Mouse (Mus musculus): ENCODE data around the gene Nsf.
"Not testable (repeated sequence)": the region's sequence is repeated elsewhere in the genome, so short reads cannot be mapped to it uniquely, and the experiment has no call there.

Gene Nsf

GRCm38 (mm10) chr11:103892831-103893230, 61.0 kb downstream of the Nsf start:
- DNase-seq (ENCODE audit: low spot score) = no peak

GRCm38 (mm10) chr11:103891781-103892180, 62.1 kb downstream of the Nsf start:
- no peak for DNase-seq (ENCODE audit: low spot score)

- no peak for DNase-seq (ENCODE audit: low spot score)
Measured at GRCm38 (mm10) chr11:103890337-103891186, 63.3 kb downstream of the Nsf start.

GRCm38 (mm10) chr11:103887724-103888410, 66.0 kb downstream of the Nsf start:
- no peak for DNase-seq (ENCODE audit: low spot score)

- peak; percentile 78 for DNase-seq (ENCODE audit: low spot score)
Measured at GRCm38 (mm10) chr11:103884749-103885383, 69.0 kb downstream of the Nsf start.

GRCm38 (mm10) chr11:103883793-103884192, 70.1 kb downstream of the Nsf start:
- no peak for DNase-seq (ENCODE audit: low spot score)

GRCm38 (mm10) chr11:103879476-103879875, 74.4 kb downstream of the Nsf start:
- not testable (repeated sequence) for DNase-seq (ENCODE audit: low spot score)

- DNase-seq (ENCODE audit: low spot score) = no peak
Measured at GRCm38 (mm10) chr11:103878441-103878840, 75.4 kb downstream of the Nsf start.

GRCm38 (mm10) chr11:103870352-103870751, 83.5 kb downstream of the Nsf start:
- DNase-seq (ENCODE audit: low spot score) = no peak

- peak; percentile 10 for DNase-seq (ENCODE audit: low spot score)
Measured at GRCm38 (mm10) chr11:103867702-103868101, 86.2 kb downstream of the Nsf start.

GRCm38 (mm10) chr11:103865346-103865745, 88.5 kb downstream of the Nsf start:
- DNase-seq (ENCODE audit: low spot score) = no peak

GRCm38 (mm10) chr11:103864486-103864885, 89.4 kb downstream of the Nsf start:
- no peak for DNase-seq (ENCODE audit: low spot score)

- DNase-seq (ENCODE audit: low spot score) = no peak
Measured at GRCm38 (mm10) chr11:103862951-103863350, 90.9 kb downstream of the Nsf start.

GRCm38 (mm10) chr11:103859933-103860610, 93.8 kb downstream of the Nsf start:
- no peak for DNase-seq (ENCODE audit: low spot score)

GRCm38 (mm10) chr11:103858760-103859159, 95.1 kb downstream of the Nsf start:
- DNase-seq (ENCODE audit: low spot score) = no peak

- DNase-seq (ENCODE audit: low spot score) = no peak
Measured at GRCm38 (mm10) chr11:103856641-103857040, 97.2 kb downstream of the Nsf start.

- DNase-seq (ENCODE audit: low spot score) = peak; percentile 49
Measured at GRCm38 (mm10) chr11:103854294-103854693, 99.6 kb downstream of the Nsf start.

GRCm38 (mm10) chr11:103853284-103853920, 100.5 kb downstream of the Nsf start:
- DNase-seq (ENCODE audit: low spot score) = no peak

- DNase-seq (ENCODE audit: low spot score) = no peak
Measured at GRCm38 (mm10) chr11:103852590-103853283, 101.1 kb downstream of the Nsf start.

GRCm38 (mm10) chr11:103848287-103848686, 105.6 kb downstream of the Nsf start:
- DNase-seq (ENCODE audit: low spot score) = no peak

GRCm38 (mm10) chr11:103840834-103841233, 113.0 kb downstream of the Nsf start:
- DNase-seq (ENCODE audit: low spot score) = peak; percentile 87

Data from embryo, embryonic 10.5 days (tissue).